Mouse (Mus musculus) small intestine, adult 2 months (tissue): ENCODE results near the gene Entpd3. TPM values are rescaled to one million over a fixed set of nuclear protein-coding genes. Genes with fewer than 3 reads are reported as not detected.
"Not testable (repeated sequence)": the region's sequence is repeated elsewhere in the genome, so short reads cannot be mapped to it uniquely, and the experiment has no call there.

Experiments used
- H3K27ac ChIP-seq: fragments of 200-500 bp; 2 replicates; pipeline ENCODE4 v1.5.1; 2012; ENCODE audit warnings: low read depth, low read length, control low read depth, inconsistent platforms; ENCODE audit not compliant: insufficient read depth
- H3K27me3 ChIP-seq: fragments of 200-500 bp; 2 replicates; pipeline ENCODE4 v1.6.1; 2012; ENCODE audit warnings: mild to moderate bottlenecking, moderate library complexity, low read length, inconsistent platforms; ENCODE audit not compliant: control insufficient read depth, insufficient read depth
- H3K36me3 ChIP-seq: fragments of 200-500 bp; 2 replicates; pipeline ENCODE4 v1.6.1; 2012; ENCODE audit warnings: mild to moderate bottlenecking, low read length, control low read depth, inconsistent platforms; ENCODE audit not compliant: control insufficient read depth, insufficient read depth
- H3K4me1 ChIP-seq: fragments of 200-500 bp; 2 replicates; pipeline ENCODE4 v1.6.1; 2012; ENCODE audit warnings: low read length, inconsistent platforms, mixed read lengths; ENCODE audit not compliant: control insufficient read depth, insufficient read depth, insufficient read length
- H3K4me3 ChIP-seq: fragments of 200-500 bp; 2 replicates; pipeline ENCODE4 v1.5.1; 2012; ENCODE audit warnings: low read depth, mild to moderate bottlenecking, control low read depth, inconsistent platforms, low read length, moderate library complexity
- CTCF ChIP-seq: fragments of 200-500 bp; IDR thresholded peaks from 2 replicates; pipeline ENCODE4 v1.5.1; 2012; ENCODE audit warnings: low read depth, mild to moderate bottlenecking, control low read depth, inconsistent platforms, low read length, moderate library complexity, mixed read lengths; ENCODE audit not compliant: insufficient replicate concordance, insufficient read length; ENCODE audit errors: extremely low read depth
- POLR2A ChIP-seq: fragments of 200-500 bp; IDR thresholded peaks from 2 replicates; pipeline ENCODE4 v1.6.1; 2012; ENCODE audit warnings: low read depth, mild to moderate bottlenecking, control low read depth, inconsistent platforms, low read length, moderate library complexity
- WGBS: fragments of 180-500 bp; shearing (Covaris S2); methylation state at CpG from one replicate; pipeline ENCODE4 v1.1.7; 2018; 5-methylcytosine and 5-hydroxymethylcytosine counted together
- polyA plus RNA-seq: library from polyadenylated mRNA; depleted of rRNA; stranded (reverse); fragments of >200 nt; gene quantifications from 2 replicates; pipeline ENCODE4 v1.2.3, GENCODE M21; 2012

Gene Entpd3
- polyA plus RNA-seq, 1 experiment: 1.2 TPM

DNA sequence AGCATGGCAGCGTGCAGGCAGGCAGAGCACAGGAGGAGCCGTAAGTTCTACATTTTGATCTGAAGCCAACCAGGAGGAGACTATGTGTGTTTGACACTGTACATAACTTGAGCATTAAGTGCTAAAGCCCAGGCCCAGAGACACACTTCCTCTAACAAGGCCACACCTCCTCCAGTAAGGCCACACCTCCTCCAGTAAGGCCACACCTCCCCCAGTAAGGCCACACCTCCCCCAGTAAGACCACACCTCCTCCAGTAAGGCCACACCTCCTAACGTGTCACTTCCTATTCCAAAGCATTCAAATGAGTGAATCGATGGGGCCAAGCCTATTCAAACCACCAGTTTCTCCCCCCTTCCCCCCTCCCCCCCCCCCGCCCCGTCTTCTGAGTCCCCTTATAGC lies 6.9 kb upstream of the Entpd3 start:
- Histone ChIP-seq H3K27ac (no peak overlapping the region), H3K4me1 (no peaks in the 10 kb centered on the region), H3K4me3 (no peak overlapping the region), H3K36me3 (no peaks in the 10 kb centered on the region), H3K27me3 (no peaks in the 10 kb centered on the region)
- TF ChIP-seq CTCF (no peak), POLR2A (no peak)
- WGBS: 86% methylated on average over 6 of the region's 6 CpGs

DNA sequence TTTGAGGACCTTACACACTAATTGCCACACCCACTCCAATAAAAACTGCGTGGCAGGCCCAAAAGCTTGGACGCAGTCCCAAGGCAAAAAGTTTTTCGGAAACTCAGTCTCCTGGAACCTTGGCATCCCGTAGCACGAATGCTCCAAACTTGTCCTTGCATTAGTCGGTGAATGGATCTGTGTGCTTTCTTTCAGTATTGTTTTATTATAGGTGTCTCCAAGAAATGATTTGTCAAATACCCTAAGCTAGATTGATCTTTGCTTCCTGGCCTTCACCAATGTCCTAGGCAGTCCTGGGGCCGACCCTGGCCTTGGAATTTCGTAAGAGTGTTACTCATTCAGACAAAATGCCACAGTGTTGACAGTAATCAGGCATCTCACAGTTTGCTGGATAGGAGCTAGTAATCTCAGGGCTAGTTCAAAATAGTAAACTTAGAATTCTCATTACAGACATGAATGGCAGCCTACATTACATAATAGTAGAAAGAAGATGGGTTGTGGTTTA lies 6.1 kb upstream of the Entpd3 start:
- H3K27ac ChIP-seq, H3K27me3 ChIP-seq, H3K36me3 ChIP-seq, H3K4me3 ChIP-seq, H3K4me1 ChIP-seq: not testable (repeated sequence)
- WGBS: 89% methylated on average over 8 of the region's 8 CpGs

DNA sequence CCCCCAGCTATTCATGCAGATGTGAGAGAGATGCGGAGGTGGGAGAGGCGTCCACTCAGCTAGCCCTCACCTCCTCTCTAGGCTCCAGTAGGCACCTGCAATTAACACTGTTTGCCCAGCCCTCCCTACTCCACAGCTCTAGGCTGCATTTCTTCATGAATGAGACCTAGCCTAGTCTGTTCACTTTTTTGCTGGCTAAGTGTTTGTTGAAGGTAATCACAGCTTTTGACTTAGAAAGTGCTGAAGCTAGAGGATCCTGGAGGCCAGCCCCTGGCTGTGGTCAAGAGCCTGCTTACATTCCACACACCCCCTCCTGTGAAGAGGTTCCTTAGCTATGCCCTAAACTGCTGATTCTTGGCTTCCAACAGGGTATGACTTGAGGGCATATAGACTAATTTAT lies 1.8 kb downstream of the Entpd3 start:
- Histone ChIP-seq H3K27me3 (peaks cover 12% of the 10 kb centered on the region; the same call in 1 of the 2 replicates), H3K36me3 (no peaks in the 10 kb centered on the region), H3K27ac (no peak overlapping the region), H3K4me3 (no peak overlapping the region), H3K4me1 (peaks cover 5% of the 10 kb centered on the region)
- TF ChIP-seq CTCF (no peak), POLR2A (no peak)
- WGBS: 33% methylated on average over 2 of the region's 2 CpGs

DNA sequence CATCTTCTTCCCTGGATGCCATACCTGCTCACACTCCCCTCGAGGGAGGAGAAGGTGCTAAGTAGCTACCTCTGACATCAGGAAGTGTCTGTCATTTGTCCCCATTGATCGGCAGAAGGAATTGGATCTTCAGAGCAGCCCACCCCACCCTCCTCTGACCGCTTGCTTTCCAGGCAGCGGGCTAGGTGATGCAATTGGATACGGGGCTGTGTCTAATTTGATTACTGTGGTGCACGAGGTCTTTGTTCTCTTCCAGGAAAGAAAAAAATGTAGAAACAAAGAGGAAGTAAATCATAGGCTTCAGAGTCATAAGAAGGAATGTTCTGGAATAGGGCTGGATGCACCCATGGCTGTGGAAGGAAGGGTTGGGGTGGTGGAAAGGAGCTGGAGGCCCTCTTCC lies 2.6 kb downstream of the Entpd3 start:
- Histone ChIP-seq H3K4me1 (peaks cover 9% of the 10 kb centered on the region), H3K27ac (no peak overlapping the region), H3K27me3 (peaks cover 12% of the 10 kb centered on the region; the same call in 1 of the 2 replicates), H3K4me3 (no peak overlapping the region), H3K36me3 (no peaks in the 10 kb centered on the region)
- 16% methylated on average over 6 of the region's 6 CpGs for WGBS
- no peak for TF ChIP-seq CTCF
- no peak for TF ChIP-seq POLR2A

DNA sequence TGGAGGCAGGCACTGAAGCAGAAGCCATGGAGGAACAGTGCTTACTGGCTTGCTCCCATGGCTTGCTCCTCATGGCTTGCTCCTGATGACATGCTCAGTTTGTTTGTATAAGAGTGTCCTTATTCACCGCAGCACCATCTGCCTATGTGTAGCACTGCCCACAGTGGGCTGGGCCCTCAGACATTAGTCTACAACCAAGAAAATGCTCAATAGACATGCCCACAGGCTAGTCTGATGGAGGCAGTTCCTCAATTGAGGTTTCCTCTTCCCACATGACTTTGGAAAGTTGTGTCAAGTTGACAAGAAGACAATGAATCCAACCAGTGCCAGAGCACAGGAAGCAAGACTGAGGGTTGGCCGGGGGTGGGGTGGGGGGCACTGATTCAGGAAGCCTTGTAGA lies 6.4 kb downstream of the Entpd3 start:
- Histone ChIP-seq H3K36me3 (no peaks in the 10 kb centered on the region), H3K4me3 (no peak overlapping the region), H3K4me1 (peaks cover 4% of the 10 kb centered on the region; the same call in 1 of the 2 replicates), H3K27ac (no peak overlapping the region), H3K27me3 (0 out of 2 replicates have a peak, but pooled peaks cover 4% of the 10 kb centered on the region)
- TF ChIP-seq POLR2A: no peak
- no peak for TF ChIP-seq CTCF
- WGBS: 53% methylated on average over 2 of the region's 2 CpGs

DNA sequence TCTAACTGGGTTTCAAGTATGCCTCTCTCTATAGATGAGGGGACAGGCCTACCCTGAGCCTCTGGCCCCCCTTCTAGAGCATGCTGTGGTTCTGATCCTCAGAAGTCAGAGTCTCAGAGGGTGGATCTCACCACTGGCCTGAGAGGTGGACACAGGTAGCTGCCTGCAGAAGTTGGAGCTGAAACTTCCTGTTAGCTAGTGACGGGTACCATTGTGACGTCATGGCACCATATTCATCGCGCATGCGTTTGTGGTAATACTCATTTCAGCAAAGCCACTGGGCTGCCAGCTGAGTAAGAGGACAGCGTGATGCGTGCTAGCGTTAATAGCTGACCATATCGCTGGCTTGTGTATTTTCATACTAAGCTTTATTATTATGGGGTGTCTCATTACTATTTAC lies 6.9 kb downstream of the Entpd3 start:
- H3K27ac ChIP-seq: no peak overlapping the region
- WGBS: 89% methylated on average over 9 of the region's 9 CpGs

DNA sequence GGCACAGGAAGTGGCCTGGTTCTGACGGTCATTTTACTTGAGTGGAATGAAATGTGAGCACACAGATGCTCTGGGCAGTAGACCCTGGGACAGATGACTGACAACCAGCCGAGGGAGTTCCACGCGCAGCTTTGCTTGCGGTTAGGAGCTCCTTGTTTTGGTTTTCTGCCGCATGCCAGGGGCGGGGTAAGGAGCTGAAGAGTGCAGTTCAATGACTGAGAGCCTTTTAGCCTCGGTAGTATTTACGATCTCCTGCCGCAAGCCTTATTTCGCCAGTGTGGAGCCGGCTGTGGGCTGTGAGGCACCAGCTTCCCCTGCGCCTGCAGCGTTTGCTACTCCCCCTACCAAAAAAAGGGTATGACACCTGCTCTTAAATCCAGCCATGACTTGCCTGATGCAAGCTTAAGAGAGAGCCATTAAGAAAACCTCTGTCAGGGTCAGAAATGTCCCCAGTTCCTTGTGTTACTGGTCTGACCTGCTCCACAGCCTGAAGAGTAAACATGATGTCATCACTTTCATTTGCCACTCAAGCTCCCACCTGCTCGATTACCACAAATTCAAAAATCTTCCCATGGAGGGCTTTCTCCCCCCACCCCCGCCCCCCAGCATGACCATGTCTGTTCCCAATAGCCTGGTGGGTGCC lies 7.5 kb downstream of the Entpd3 start:
- H3K27ac ChIP-seq: no peak overlapping the region
- WGBS: 8% methylated on average over 16 of the region's 16 CpGs
- TF ChIP-seq CTCF (no peak), POLR2A (no peak)

More for the DNA sequence above, 6.9 kb downstream of the Entpd3 start:
- peaks cover 4% of the 10 kb centered on the region; the same call in 1 of the 2 replicates for H3K4me1 ChIP-seq
- TF ChIP-seq POLR2A (no peak), CTCF (no peak)
- H3K4me3 ChIP-seq: no peak overlapping the region
- no peaks in the 10 kb centered on the region for H3K36me3 ChIP-seq
- H3K27me3 ChIP-seq: 0 out of 2 replicates have a peak, but pooled peaks cover 4% of the 10 kb centered on the region

DNA sequence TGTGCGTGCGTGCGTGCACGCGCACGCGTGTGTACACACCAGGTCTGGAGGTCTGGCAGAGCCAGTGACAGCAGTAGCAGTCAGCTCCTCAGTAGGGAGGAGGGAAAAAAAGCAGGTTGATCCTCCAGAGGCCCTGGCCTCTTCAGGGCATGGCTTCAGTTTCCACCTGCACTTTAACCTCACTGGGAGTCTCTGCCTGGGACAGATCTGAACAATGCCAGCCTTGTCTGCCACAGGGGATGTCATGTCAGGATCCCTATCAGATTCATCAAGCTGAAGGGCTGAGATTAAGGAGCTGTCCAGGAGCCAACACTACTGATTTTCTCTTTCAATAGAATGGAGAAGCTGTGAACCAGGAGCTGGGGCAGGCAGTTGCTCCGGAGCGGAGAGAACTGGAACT lies 11.2 kb downstream of the Entpd3 start:
- Histone ChIP-seq H3K4me1 (peaks cover 4% of the 10 kb centered on the region; the same call in 1 of the 2 replicates), H3K27me3 (no peaks in the 10 kb centered on the region), H3K4me3 (no peak overlapping the region), H3K27ac (no peak overlapping the region), H3K36me3 (no peaks in the 10 kb centered on the region)
- 40% methylated on average over 9 of the region's 9 CpGs for WGBS
- TF ChIP-seq POLR2A (no peak), CTCF (no peak)

More for the DNA sequence above, 7.5 kb downstream of the Entpd3 start:
- H3K4me1 ChIP-seq: peaks cover 4% of the 10 kb centered on the region; the same call in 1 of the 2 replicates
- H3K4me3 ChIP-seq: no peak overlapping the region
- H3K27me3 ChIP-seq: 0 out of 2 replicates have a peak, but pooled peaks cover under 1% of the 10 kb centered on the region
- H3K36me3 ChIP-seq: no peaks in the 10 kb centered on the region
